Mouse (Mus musculus) natural killer cell, adult 2 months (primary cell): Measurements from ENCODE around the gene A26c2.

Experiments used
- DNase-seq, 2 experiments: peaks; one replicate each; pipeline ENCODE4 v3.0.0; 2022; ENCODE audit warnings: low spot score in 2 of 2

Gene A26c2

GRCm38 (mm10) chr7:62823573-62823972 lies at the start of gene A26c2:
TSS of gene A26c2 (minus strand) at chr7:62823673.
- DNase-seq = no peak

- no peak for DNase-seq
Measured at GRCm38 (mm10) chr7:62851471-62851870, 28.0 kb upstream of the A26c2 start.
